Mouse (Mus musculus): Measurements from ENCODE around the gene Gm9611. TPM values are rescaled to one million over a fixed set of nuclear protein-coding genes. Genes with fewer than 3 reads are reported as not detected.
"Not testable (repeated sequence)": the region's sequence is repeated elsewhere in the genome, so short reads cannot be mapped to it uniquely, and the experiment has no call there.

Gene Gm9611
- polyA plus RNA-seq (2014; fragmentation: Nextera tagmentation; extraction: Ambion mirVana): not detected in 2 replicates

DNA sequence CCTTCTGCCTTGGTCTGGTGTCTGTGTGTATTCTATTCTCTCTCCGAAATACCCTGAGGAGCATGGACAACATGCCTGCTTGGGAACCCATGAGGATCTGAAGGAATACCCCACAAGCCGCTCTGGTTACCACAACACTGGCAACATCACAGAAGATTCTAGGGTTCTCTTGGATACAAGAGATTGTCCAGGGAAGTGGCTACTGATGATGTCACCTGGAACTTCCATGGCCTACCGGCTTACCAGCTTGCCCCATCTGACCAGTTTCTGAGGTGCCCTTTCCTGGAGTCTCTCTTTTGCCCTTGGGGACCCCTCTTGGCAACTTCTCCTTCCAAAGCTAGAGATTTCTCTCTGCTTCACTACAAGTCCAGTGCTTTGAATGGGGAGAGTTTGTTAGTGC, at the start of gene Gm9611:
TSS of gene Gm9611 (minus strand) at position 101 of the 400 bp plus-strand sequence.
- not testable (repeated sequence) for H3K4me3 ChIP-seq (ENCODE audit: low read length); H3K9ac ChIP-seq (ENCODE audit: low read depth, low read length); ATAC-seq (ENCODE audit: low FRiP score, low TSS enrichment); H3K27ac ChIP-seq (ENCODE audit: low read depth, low read length); H3K27me3 ChIP-seq (ENCODE audit: control insufficient read depth, insufficient read depth, low read length); H3K4me2 ChIP-seq (replicated peaks; ENCODE audit: low read depth, low read length); H3K36me3 ChIP-seq (ENCODE audit: control insufficient read depth, insufficient read depth, low read length); H3K9me3 ChIP-seq (ENCODE audit: control insufficient read depth, low read length); H3K4me1 ChIP-seq (ENCODE audit: control insufficient read depth, insufficient read depth, low read length)
- no CpG with 5 or more reads among the region's 3 CpGs for WGBS

DNA sequence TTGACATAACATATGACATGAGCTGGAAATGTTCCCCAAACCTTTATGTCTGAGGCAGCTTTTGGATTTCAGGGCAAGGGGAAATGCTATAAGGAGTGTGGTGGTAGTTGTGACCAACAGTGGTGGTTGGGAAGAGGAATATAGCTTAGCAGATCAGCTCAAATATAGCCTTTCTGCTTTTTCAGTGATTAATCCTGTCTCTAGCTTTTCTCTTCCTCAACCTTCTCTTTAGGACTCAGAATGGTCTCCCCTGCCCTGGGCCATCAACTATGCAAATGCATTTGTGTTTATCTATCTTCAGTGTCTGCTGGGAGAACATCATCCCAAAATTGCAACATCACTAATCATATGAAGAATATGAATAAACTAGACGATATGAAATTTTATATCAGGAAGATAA, 12.8 kb upstream of the Gm9611 start, which contains the start of gene Gm7995:
TSS of gene Gm7995 (plus strand) at position 301 of the 400 bp plus-strand sequence.
- WGBS: no CpG with 5 or more reads among the region's 1 CpGs
- not testable (repeated sequence) for ATAC-seq (ENCODE audit: low FRiP score, low TSS enrichment); H3K9ac ChIP-seq (ENCODE audit: low read depth, low read length); H3K36me3 ChIP-seq (ENCODE audit: control insufficient read depth, insufficient read depth, low read length); H3K27me3 ChIP-seq (ENCODE audit: control insufficient read depth, insufficient read depth, low read length); H3K4me1 ChIP-seq (ENCODE audit: control insufficient read depth, insufficient read depth, low read length); H3K9me3 ChIP-seq (ENCODE audit: control insufficient read depth, low read length); H3K4me3 ChIP-seq (ENCODE audit: low read length); H3K4me2 ChIP-seq (replicated peaks; ENCODE audit: low read depth, low read length); H3K27ac ChIP-seq (ENCODE audit: low read depth, low read length)

DNA sequence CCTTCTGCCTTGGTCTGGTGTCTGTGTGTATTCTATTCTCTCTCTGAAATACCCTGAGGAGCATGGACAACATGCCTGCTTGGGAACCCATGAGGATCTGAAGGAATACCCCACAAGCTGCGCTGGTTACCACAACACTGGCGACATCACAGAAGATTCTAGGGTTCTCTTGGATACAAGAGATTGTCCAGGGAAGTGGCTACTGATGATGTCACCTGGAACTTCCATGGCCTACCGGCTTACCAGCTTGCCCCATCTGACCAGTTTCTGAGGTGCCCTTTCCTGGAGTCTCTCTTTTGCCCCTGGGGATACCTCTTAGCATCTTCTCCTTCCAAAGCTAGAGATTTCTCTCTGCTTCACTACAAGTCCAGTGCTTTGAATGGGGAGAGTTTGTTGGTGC, 37.2 kb downstream of the Gm9611 start, which contains the start of gene Gm17026:
TSS of gene Gm17026 (minus strand) at position 101 of the 400 bp plus-strand sequence.
- WGBS: no CpG with 5 or more reads among the region's 3 CpGs
- H3K4me2 ChIP-seq (replicated peaks; ENCODE audit: low read depth, low read length); H3K4me1 ChIP-seq (ENCODE audit: control insufficient read depth, insufficient read depth, low read length); H3K4me3 ChIP-seq (ENCODE audit: low read length); H3K36me3 ChIP-seq (ENCODE audit: control insufficient read depth, insufficient read depth, low read length); H3K27ac ChIP-seq (ENCODE audit: low read depth, low read length); H3K9ac ChIP-seq (ENCODE audit: low read depth, low read length); ATAC-seq (ENCODE audit: low FRiP score, low TSS enrichment); H3K9me3 ChIP-seq (ENCODE audit: control insufficient read depth, low read length); H3K27me3 ChIP-seq (ENCODE audit: control insufficient read depth, insufficient read depth, low read length): not testable (repeated sequence)

Small RNA genes within 50 kb of the gene (microRNA-seq; reads per million reads assigned to microRNA genes)
- gene Gm25208: not detected
- not detected for gene Gm25892

Other genes with a start within 250 kb of the Gm9611 start
- not detected in 2 replicates for gene Gm7951, start 180.0 kb downstream of the Gm9611 start, polyA plus RNA-seq (2014; fragmentation: Nextera tagmentation; extraction: Ambion mirVana)
- not detected in 2 replicates for gene Gm17027, start 134.7 kb downstream of the Gm9611 start, polyA plus RNA-seq (2014; fragmentation: Nextera tagmentation; extraction: Ambion mirVana)
- gene Gm3573, start 106.6 kb downstream of the Gm9611 start, polyA plus RNA-seq (2014; fragmentation: Nextera tagmentation; extraction: Ambion mirVana): not detected in 2 replicates
- not detected in 2 replicates for gene Gm17026, start 37.3 kb downstream of the Gm9611 start, polyA plus RNA-seq (2014; fragmentation: Nextera tagmentation; extraction: Ambion mirVana)
- not detected in 2 replicates for gene Gm7995, start 12.9 kb upstream of the Gm9611 start, polyA plus RNA-seq (2014; fragmentation: Nextera tagmentation; extraction: Ambion mirVana)
- not detected in 2 replicates for gene Gm8005, start 142.3 kb upstream of the Gm9611 start, polyA plus RNA-seq (2014; fragmentation: Nextera tagmentation; extraction: Ambion mirVana)
- not detected in 2 replicates for gene Gm8011, start 166.5 kb upstream of the Gm9611 start, polyA plus RNA-seq (2014; fragmentation: Nextera tagmentation; extraction: Ambion mirVana)
- gene Gm8020, start 205.0 kb upstream of the Gm9611 start, polyA plus RNA-seq (2014; fragmentation: Nextera tagmentation; extraction: Ambion mirVana): not detected in 2 replicates
- gene Gm8024, start 226.9 kb upstream of the Gm9611 start, polyA plus RNA-seq (2014; fragmentation: Nextera tagmentation; extraction: Ambion mirVana): not detected in 2 replicates

Data from kidney, embryonic 14.5 days (tissue).